Mouse (Mus musculus): ENCODE measurements around the gene Ttc7b. TPM values are rescaled to one million over a fixed set of nuclear protein-coding genes. Genes with fewer than 3 reads are reported as not detected.

The Ttc7b gene
- total and polyA plus RNA-seq, 3 experiments, result 71.6 to 84.4 (median 82.0) TPM

GRCm38 (mm10) chr12:100514611-100515010, 6.0 kb downstream of the Ttc7b start:
- H3K9ac ChIP-seq (ENCODE audit: low read depth, low read length), result no peak overlapping the region
- no peaks in the 10 kb centered on the region; the same call in 1 of the 2 replicates for H3K36me3 ChIP-seq (ENCODE audit: control insufficient read depth, insufficient read depth, low read length)
- H3K79me2 ChIP-seq (replicated peaks; ENCODE audit: control insufficient read depth, insufficient read depth, low read length), result peaks cover 22% of the 10 kb centered on the region
- 40% methylated on average over 1 of the region's 1 CpGs for WGBS
- no peak overlapping the region for H3K4me3 ChIP-seq
- H3K4me1 ChIP-seq (ENCODE audit: control insufficient read depth, insufficient read depth, low read length), result peaks cover 38% of the 10 kb centered on the region
- H3K27ac ChIP-seq, result peak overlapping the region; percentile 38; the same call in 1 of the 2 replicates
- H3K27me3 ChIP-seq (ENCODE audit: control insufficient read depth, insufficient read depth, low read length), result no peaks in the 10 kb centered on the region
- peak in 1 of 2 experiments; percentile 30 for DNase-seq
- intact Hi-C loops (cut with DNase I), result no loop called here
- TF ChIP-seq CTCF (IDR thresholded peaks at IDR 0.05) (no peak), POLR2A (IDR thresholded peaks at IDR 0.05; ENCODE audit: insufficient read depth, low read depth, low read length) (no peak), EP300 (IDR thresholded peaks at IDR 0.05; ENCODE audit: insufficient read depth, low read depth, low read length) (no peak)

- Histone ChIP-seq H3K4me3 (no peak overlapping the region), H3K79me2 (replicated peaks; ENCODE audit: control insufficient read depth, insufficient read depth, low read length) (peaks cover 20% of the 10 kb centered on the region), H3K4me1 (ENCODE audit: control insufficient read depth, insufficient read depth, low read length) (peaks cover 28% of the 10 kb centered on the region), H3K27me3 (ENCODE audit: control insufficient read depth, insufficient read depth, low read length) (no peaks in the 10 kb centered on the region), H3K9ac (ENCODE audit: low read depth, low read length) (no peak overlapping the region), H3K36me3 (ENCODE audit: control insufficient read depth, insufficient read depth, low read length) (no peaks in the 10 kb centered on the region; the same call in 1 of the 2 replicates), H3K27ac (peak overlapping the region; percentile 68)
- no peak for TF ChIP-seq EP300 (IDR thresholded peaks at IDR 0.05; ENCODE audit: insufficient read depth, low read depth, low read length)
- TF ChIP-seq CTCF (IDR thresholded peaks at IDR 0.05), result no peak
- TF ChIP-seq POLR2A (IDR thresholded peaks at IDR 0.05; ENCODE audit: insufficient read depth, low read depth, low read length), result no peak
- intact Hi-C loops (cut with DNase I), result no loop called here
- no peak for DNase-seq
- 81% methylated on average over 5 of the region's 5 CpGs for WGBS
These were observed 7.5 kb downstream of the Ttc7b start for GRCm38 (mm10) chr12:100513131-100513530.

GRCm38 (mm10) chr12:100512641-100513040, 8.0 kb downstream of the Ttc7b start:
- Histone ChIP-seq H3K9ac (ENCODE audit: low read depth, low read length) (no peak overlapping the region), H3K4me1 (ENCODE audit: control insufficient read depth, insufficient read depth, low read length) (peaks cover 30% of the 10 kb centered on the region), H3K4me3 (no peak overlapping the region), H3K27me3 (ENCODE audit: control insufficient read depth, insufficient read depth, low read length) (no peaks in the 10 kb centered on the region), H3K36me3 (ENCODE audit: control insufficient read depth, insufficient read depth, low read length) (no peaks in the 10 kb centered on the region; the same call in 1 of the 2 replicates), H3K79me2 (replicated peaks; ENCODE audit: control insufficient read depth, insufficient read depth, low read length) (peaks cover 20% of the 10 kb centered on the region), H3K27ac (peak overlapping the region; percentile 68)
- intact Hi-C loops (cut with DNase I), result no loop called here
- WGBS, result 46% methylated on average over 9 of the region's 9 CpGs
- DNase-seq, result peak; percentile 48 to 70
- TF ChIP-seq CTCF (IDR thresholded peaks at IDR 0.05), result no peak
- no peak for TF ChIP-seq POLR2A (IDR thresholded peaks at IDR 0.05; ENCODE audit: insufficient read depth, low read depth, low read length)
- no peak for TF ChIP-seq EP300 (IDR thresholded peaks at IDR 0.05; ENCODE audit: insufficient read depth, low read depth, low read length)

GRCm38 (mm10) chr12:100509615-100510282, 10.9 kb downstream of the Ttc7b start:
- Histone ChIP-seq H3K79me2 (replicated peaks; ENCODE audit: control insufficient read depth, insufficient read depth, low read length) (peaks cover 13% of the 10 kb centered on the region), H3K27ac (peak overlapping the region; percentile 67), H3K4me3 (no peak overlapping the region), H3K9ac (ENCODE audit: low read depth, low read length) (no peak overlapping the region), H3K4me1 (ENCODE audit: control insufficient read depth, insufficient read depth, low read length) (peaks cover 22% of the 10 kb centered on the region), H3K36me3 (ENCODE audit: control insufficient read depth, insufficient read depth, low read length) (no peaks in the 10 kb centered on the region; the same call in 1 of the 2 replicates), H3K27me3 (ENCODE audit: control insufficient read depth, insufficient read depth, low read length) (no peaks in the 10 kb centered on the region)
- intact Hi-C loops (cut with DNase I), result no loop called here
- 84% methylated on average over 9 of the region's 9 CpGs for WGBS
- peak in 1 of 2 experiments; percentile 15 for DNase-seq
- no peak for TF ChIP-seq POLR2A (IDR thresholded peaks at IDR 0.05; ENCODE audit: insufficient read depth, low read depth, low read length)
- TF ChIP-seq EP300 (IDR thresholded peaks at IDR 0.05; ENCODE audit: insufficient read depth, low read depth, low read length), result no peak
- no peak for TF ChIP-seq CTCF (IDR thresholded peaks at IDR 0.05)

GRCm38 (mm10) chr12:100508668-100509067, 12.0 kb downstream of the Ttc7b start:
- WGBS, result 41% methylated on average over 5 of the region's 5 CpGs
- H3K79me2 ChIP-seq (replicated peaks; ENCODE audit: control insufficient read depth, insufficient read depth, low read length), result peaks cover 13% of the 10 kb centered on the region
- H3K9ac ChIP-seq (ENCODE audit: low read depth, low read length), result no peak overlapping the region
- H3K27me3 ChIP-seq (ENCODE audit: control insufficient read depth, insufficient read depth, low read length), result no peaks in the 10 kb centered on the region
- intact Hi-C loops (cut with DNase I), result no loop called here
- DNase-seq, result peak; percentile 20 to 43
- H3K4me1 ChIP-seq (ENCODE audit: control insufficient read depth, insufficient read depth, low read length), result peaks cover 22% of the 10 kb centered on the region
- no peaks in the 10 kb centered on the region; the same call in 1 of the 2 replicates for H3K36me3 ChIP-seq (ENCODE audit: control insufficient read depth, insufficient read depth, low read length)
- no peak overlapping the region for H3K4me3 ChIP-seq
- TF ChIP-seq EP300 (IDR thresholded peaks at IDR 0.05; ENCODE audit: insufficient read depth, low read depth, low read length), result 0 out of 2 replicates have a peak, but pooled peaks have one; percentile 60
- TF ChIP-seq CTCF (IDR thresholded peaks at IDR 0.05), result no peak
- TF ChIP-seq POLR2A (IDR thresholded peaks at IDR 0.05; ENCODE audit: insufficient read depth, low read depth, low read length), result no peak
- peak overlapping the region; percentile 67 for H3K27ac ChIP-seq

- TF ChIP-seq EP300 (IDR thresholded peaks at IDR 0.05; ENCODE audit: insufficient read depth, low read depth, low read length), result no peak
- peaks cover 22% of the 10 kb centered on the region for H3K4me1 ChIP-seq (ENCODE audit: control insufficient read depth, insufficient read depth, low read length)
- intact Hi-C loops (cut with DNase I), result no loop called here
- no peaks in the 10 kb centered on the region for H3K27me3 ChIP-seq (ENCODE audit: control insufficient read depth, insufficient read depth, low read length)
- WGBS, result 94% methylated on average over 1 of the region's 1 CpGs
- no peak overlapping the region for H3K9ac ChIP-seq (ENCODE audit: low read depth, low read length)
- H3K4me3 ChIP-seq, result no peak overlapping the region
- DNase-seq, result no peak
- peaks cover 4% of the 10 kb centered on the region for H3K79me2 ChIP-seq (replicated peaks; ENCODE audit: control insufficient read depth, insufficient read depth, low read length)
- H3K27ac ChIP-seq, result no peak overlapping the region
- peaks cover 5% of the 10 kb centered on the region; the same call in 1 of the 2 replicates for H3K36me3 ChIP-seq (ENCODE audit: control insufficient read depth, insufficient read depth, low read length)
These were observed 15.1 kb downstream of the Ttc7b start for GRCm38 (mm10) chr12:100505484-100505883.

All from heart, adult 2 months (tissue).